Mouse (Mus musculus): ENCODE measurements around the gene Lhfpl3.

The Lhfpl3 gene

DNA sequence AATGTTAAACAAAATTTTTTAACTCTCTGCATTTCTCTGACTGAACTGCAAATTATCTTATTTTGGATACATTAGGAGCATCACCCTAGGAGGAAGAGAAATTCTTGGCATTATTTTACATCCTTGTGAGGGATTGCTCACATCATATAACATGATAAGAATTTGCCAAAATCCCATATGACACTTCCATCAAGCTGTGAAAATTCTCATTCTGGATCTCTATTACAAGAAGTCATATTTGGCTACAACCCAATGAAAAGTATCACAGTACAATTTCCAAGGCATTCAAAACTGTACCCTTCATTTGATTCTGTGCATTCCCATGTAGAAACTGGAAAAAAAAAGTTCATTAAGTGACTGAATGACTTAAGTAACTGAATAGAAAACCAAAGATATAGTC lies 180.3 kb downstream of the Lhfpl3 start:
- DNase-seq (ENCODE audit: low spot score), result no peak

DNA sequence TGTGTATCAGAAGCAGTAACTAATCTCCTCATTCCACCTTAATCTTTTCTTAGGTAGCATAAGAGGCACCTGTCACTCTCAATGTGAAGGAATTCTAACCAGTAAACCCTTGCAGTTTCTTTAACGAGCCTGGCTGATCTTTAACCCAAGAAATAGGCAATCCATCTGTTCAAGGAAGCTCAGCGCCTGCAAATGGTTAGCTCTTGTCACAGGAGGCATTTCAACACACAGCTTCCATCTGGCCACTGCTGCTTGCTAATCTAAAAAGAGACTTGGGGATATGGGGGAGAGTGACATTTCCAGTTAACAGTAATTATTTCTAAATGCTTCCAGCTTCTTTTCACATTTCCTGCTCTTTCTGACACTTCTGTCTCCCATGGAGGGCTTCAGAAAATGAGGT lies 182.9 kb downstream of the Lhfpl3 start:
- DNase-seq (ENCODE audit: low spot score), result no peak

DNA sequence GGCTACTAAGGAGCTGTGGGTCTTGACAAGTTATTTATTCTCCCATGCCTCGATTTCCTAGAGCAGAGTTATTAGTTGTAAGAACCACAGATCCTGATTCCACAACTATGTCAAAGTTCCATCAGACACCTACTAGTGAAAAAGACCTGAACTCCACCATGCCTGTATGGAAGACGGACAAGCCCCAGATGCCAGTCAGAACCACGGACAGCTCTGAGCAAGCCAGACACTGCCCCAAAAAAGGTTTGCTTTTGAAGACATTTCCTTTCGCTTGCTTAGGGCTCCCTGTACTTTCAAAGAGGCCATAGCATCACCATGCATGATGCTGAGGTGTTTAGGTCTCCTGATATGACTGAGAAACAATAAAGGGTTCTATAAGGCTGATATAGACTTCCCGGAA lies 197.4 kb downstream of the Lhfpl3 start:
- no peak for DNase-seq (ENCODE audit: low spot score)

DNA sequence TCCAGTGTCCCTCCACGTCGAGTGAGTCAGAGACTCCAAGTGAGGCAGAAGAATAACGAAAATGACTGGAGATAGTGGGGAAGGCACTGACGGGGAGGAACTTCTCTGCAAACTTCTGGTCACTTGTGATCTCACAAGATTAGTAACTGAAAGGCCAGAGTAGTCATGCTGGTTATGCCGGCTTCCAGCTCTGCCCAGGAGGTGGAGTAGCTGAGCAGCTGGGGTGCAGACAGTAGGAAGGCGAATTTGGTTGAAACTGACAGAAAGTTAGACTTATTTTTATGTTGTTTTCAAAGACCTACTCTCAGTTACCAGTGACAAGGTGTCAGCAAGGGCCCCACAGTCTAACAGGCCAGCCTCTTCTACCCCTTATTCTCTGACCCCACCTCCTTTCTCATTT lies 217.4 kb downstream of the Lhfpl3 start:
- DNase-seq (ENCODE audit: low spot score), result no peak

DNA sequence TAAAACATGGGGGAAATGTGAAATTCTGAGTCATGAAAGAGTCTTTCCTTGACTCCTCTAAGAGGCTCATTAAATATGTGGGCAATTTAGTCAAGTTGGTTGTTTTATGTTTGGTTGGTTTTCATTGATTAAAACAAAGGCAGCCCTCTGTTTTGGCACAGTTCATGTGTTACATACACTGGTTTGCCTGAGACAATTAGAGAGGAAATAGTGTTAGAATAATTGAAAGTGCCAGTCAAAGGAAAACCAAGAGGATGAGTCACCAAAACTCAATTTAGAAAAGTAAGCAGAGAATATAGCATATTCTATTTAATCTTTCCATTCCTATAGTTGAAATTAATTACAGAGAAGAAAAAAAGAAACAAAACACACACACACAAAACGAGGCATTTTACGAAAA lies 240.9 kb downstream of the Lhfpl3 start:
- DNase-seq (ENCODE audit: low spot score), result no peak

DNA sequence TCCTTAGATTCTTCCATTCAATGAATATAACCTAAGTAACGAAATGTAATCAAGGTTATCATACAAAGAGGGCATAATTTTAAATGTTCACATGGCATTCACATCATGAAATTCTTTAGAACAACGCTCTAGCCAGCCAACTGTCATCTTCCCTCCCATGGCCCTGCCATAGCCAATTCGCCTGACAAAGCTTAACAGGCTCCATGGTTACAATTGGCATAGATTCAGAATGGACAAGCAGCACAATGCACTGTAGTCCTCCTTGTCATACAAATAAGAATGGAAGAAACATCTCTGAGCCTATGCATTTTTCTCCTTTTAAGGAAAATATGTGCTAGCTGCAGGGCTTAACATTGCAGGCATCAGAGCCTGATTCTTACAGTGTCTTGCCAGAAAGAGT lies 254.0 kb downstream of the Lhfpl3 start:
- no peak for DNase-seq (ENCODE audit: low spot score)

DNA sequence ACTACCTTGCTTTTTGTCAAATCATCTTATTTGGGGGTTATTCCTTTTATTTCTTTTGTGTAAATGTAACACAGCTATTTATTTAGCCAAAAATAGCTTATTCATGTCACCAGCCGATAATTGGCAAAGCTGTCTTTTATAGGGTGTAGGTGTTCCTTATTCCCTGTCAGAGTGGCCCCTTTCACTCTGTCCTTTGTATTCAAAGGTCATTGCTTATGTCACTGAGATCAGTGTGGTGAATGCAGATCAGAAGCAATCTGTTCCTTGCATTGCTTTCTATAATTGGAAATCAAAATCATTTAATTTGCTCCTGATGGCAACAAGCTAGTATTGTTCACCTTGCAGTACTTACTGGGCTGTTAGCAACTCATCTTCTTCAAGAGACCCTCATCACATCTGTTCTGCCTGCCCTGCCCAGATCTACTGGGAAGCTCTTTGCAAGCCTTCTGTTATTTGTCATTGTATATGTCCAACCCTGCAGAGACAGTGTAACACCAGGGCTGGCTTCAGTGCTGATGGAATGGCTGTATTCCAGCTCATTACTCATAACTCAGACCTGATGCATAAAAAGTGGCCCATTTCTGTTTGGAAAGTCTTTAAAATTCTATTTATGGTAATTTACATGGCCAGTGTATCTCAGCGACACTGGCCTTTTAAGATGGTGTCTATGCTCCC lies 257.4 kb downstream of the Lhfpl3 start:
- DNase-seq (ENCODE audit: low spot score), result no peak

DNA sequence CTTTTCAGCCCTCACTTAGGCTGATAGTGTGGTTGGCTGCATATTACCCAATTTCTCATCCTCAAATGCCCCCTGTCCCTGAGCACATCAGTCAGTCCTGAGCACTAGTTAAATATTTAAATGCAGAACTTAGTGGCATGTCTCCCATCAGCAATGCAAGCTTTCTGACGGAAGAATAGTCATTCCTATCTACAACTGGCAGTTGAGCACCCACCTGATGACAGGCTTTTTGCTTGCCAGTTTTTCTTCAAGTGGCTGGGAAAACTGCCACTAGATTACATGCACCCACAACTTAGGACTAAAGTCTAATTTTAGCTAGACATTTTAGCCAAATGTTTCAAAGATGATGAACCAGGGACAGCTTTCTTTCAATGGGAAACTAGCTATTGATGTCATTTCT lies 260.3 kb downstream of the Lhfpl3 start:
- DNase-seq (ENCODE audit: low spot score), result no peak

DNA sequence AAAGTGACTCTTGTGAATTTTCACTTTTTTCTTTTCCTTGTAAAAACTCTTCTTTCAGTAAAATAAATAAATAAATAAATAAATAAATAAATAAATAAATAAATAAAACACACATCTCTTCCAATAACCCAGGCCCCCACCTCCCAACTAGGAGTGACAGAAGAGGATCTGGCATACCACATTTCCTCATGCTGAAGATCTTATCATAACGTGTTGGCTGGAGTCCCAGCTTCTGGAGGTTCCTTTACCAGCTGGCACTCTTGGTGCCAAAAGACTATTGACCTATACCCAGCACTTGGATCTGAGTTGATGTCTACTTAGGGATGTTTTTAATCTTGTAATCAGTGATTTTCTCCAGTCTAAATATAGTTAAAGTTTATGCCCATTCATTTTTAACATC lies 264.6 kb downstream of the Lhfpl3 start:
- DNase-seq (ENCODE audit: low spot score), result no peak

DNA sequence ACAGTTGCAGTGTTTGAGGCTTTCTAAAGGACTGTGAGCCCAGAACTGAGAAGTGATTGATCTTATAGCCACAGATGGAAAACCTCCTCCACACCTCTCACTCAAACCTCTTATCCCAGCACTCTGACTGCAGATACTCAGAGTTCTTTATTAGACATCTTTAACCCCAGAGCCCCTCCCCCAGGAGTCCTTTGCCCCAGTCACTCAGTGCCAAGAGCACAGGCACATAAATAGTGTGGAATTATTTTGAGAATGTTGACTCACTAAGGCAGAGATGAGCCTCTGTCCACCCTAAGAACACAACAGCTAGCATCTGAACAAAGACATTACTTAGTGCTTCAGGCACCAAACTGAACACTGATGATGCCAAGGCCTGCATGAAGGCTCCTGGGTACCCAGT lies 268.1 kb downstream of the Lhfpl3 start:
- no peak for DNase-seq (ENCODE audit: low spot score)

DNA sequence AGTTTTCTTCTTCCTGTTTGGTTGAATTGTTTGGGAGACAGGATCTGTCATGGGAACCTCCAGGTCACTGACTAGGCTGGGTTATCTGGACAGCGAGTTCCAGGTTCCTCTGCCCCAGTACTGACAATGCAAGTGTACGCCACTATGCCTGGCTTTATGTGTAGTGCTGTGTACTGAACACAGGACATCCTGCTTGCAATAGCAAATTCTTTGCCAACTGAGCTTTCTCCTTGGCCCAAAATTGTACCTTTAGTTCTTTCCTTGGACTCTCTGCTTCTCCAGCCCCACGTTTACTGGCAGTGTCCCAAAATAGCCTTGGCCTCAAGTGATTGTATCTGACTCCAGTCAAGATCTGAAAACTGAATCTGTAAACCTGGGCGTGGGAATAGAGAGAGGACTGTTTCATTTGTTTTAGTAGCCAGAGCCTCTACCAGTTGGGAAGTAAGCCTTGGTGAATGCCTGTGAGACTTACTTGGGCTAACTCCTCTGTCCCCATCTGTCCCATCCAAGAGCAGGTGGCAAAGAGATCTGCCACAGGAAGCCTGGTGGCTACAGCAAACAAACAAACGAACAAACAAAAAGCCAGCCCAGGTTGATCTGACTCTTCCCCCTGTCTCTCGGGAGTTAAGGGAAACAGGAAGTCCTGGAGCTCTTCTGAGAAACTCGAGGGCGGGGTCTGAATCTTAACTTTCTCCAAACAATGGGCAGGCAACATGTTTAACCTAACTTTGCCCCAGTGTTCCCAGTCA lies 269.9 kb downstream of the Lhfpl3 start:
- DNase-seq (ENCODE audit: low spot score), result no peak

DNA sequence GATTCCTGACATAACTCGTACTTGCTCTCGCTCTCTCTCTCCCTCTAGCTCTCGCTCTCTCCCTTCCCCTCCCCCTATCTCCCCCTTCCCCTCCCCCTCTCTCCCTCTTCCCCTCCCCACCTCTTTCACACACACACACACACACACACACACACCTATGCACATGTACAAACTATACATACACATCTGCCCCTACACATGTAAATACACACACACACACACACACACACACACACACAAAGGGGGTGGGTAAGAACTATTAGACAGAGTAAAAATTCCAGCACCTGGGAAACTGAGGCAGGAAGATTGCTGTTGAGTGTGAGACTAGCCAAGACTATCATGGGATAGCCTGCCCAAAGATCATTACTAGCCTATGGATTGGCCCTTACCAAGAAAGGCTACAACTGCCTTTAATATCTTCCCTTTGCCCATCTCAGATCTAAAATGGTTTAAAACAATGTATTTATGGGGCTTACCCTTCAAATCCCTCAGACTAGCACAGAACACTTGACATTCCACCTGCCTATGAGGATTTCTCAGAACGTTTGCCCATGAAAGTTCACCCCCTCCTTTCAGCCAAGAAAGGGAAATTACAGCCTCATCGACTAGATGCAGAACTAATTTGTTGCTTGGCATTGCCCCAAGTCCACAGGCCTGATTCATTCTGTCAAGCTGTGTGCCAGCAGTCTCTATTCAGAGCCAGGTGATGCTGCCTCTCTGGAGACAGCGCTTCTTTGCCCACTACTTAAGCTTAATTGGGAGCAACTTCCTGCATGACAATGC lies 289.3 kb downstream of the Lhfpl3 start:
- DNase-seq (ENCODE audit: low spot score), result peak; percentile 11

DNA sequence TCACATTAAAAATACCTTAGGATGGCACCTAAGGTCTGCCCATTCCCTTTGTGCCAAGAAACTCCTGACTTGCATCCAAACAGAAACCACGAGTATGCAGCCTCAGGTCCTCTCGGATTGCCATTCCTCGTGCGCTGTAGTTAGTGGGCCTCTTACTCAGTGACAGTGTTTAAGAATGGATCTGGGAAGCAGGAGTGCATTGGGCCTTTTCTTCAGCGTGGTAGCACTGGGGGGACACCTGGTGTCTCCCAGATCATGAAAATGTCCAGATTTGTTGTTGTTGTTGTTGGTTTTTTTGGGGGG lies 289.8 kb downstream of the Lhfpl3 start:
- DNase-seq (ENCODE audit: low spot score), result no peak

DNA sequence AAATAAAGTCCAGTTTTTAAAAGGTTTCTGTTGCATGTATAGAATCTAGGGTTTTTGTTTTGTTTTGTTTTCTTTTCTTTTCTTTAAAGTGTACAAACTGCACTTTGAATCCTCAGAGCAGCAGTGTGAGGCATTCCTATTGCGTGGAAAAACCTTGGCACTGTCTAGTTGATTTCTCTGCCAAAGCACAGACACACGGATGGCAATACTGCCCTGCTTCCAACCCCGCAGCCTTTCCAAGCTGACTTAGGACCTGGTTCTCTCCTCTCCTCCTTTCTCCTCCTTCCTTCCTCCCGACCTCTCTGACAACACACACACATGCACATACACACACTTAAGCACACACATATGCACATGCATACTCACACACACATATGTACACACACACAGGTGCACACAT lies 294.6 kb downstream of the Lhfpl3 start:
- DNase-seq (ENCODE audit: low spot score), result no peak

DNA sequence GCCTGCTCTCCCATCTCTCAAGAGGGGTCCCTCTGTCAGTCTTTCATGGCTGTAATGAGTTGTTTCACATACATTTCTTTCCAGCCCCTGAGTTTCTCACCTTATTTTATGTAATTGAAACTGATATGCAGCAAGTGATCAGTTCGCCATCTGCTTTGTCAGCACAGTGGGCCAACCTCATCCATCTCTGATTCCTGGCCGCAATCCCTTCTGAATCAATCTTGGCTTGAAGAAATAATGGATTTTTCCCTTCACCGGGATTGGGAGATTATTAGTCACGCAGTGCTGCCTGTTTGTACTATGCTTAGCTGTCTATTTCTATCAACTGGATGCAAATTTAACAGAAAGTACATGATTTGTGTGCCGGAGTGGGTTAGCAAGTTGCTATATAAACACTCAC lies 297.0 kb downstream of the Lhfpl3 start:
- DNase-seq (ENCODE audit: low spot score), result no peak

DNA sequence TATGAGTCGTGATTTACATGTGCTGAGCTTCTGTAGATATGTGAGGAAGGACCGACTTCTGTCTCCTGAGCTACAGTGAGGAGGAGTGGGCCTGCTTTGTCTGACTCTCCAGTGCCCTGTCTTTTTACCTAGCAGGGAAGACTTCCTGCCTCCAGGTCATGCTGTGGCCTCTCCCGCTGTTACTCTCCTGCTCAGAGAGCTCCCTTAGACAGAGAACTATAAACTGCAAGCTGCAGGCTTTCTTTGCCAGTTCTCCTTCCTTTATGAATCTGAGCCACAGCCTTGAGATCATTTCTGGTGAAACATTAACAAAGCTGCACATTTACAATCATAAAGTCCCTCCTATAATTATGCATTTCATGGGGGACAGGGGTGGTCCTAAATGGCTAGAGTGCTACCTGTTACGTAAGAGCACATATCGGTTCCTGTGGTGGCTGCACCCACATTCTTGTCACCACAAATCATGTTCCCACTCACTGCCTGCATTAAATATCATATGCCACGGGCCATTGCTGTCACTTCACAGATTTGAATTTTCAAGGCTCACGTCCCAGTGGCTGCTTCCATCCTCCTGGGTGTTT lies 303.3 kb downstream of the Lhfpl3 start:
- no peak for DNase-seq (ENCODE audit: low spot score)

DNA sequence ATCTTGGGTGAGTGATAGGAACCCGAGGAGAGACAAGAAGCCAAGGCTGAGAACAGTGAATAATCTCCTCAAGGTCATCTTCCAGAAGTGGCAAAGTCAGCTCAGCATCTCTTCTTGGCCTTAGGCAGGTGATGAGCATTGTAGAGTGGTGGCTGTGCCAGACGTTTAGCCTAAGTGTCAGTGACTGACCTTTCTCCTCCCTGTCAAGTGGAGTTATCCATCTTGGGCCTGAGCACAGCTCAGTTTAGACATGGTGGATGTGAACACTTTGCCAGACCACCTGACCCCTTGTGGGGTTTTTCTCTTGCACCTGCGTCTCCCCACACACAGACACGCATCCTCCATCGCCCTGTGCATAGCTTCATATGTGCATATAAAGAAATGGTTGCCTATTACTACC lies 305.6 kb downstream of the Lhfpl3 start:
- no peak for DNase-seq (ENCODE audit: low spot score)

DNA sequence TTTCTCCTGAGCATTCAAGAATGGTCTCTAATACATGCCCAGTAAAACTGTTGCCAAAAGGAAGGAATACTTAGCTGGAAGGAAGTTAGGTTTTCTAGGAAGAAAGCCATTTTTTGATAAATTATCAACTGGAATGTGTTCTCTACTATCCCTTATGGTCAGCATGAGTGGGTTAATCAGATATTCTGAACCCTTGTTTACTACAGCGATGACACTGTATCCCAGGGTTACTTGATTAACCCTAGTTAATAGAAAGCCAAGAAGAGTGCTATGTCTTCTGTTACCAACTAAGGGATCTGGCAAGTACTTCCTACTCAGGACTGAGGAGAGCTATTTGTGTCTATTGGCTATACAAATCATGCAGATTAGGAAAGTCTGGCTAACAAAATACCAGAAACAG lies 349.0 kb downstream of the Lhfpl3 start:
- no peak for DNase-seq (ENCODE audit: low spot score)

DNA sequence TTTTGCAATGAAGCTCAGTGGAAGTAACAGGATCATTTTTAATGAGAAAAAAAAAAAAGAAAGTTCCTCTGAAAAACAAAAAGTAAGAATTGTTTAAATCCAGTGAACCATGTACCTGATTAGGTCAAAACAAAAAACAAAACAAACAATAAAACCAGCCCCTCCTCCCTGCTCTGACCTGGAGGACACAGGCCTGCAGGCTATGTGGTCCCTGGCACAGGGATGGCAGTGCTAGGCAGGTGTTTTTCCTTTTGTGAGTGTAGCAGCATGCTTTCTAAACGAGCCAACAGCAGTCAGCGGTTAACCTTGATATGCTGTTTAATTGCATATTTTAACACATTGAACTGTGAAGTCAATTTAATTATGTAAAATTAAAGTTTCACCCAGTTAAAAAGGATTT lies 360.7 kb downstream of the Lhfpl3 start:
- DNase-seq (ENCODE audit: low spot score), result no peak

DNA sequence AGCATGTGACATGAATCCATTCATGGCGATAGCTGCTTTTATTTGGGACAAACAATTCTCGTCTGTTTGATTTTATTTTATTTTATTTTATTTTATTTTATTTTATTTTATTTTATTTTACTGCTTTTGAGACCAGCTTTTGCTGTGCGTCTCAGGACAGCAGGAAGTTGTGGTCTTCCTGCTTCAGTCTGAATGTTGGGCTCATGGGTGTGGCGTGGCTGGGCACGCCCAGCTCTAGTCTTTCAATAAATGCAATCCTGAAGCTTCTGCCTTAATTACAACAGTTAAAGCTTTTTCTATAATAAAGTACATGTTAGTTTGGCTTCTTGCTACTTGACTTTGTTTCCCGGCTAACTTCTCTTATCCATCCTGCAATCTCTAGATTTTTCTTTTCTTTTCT lies 365.4 kb downstream of the Lhfpl3 start:
- no peak for DNase-seq (ENCODE audit: low spot score)

DNA sequence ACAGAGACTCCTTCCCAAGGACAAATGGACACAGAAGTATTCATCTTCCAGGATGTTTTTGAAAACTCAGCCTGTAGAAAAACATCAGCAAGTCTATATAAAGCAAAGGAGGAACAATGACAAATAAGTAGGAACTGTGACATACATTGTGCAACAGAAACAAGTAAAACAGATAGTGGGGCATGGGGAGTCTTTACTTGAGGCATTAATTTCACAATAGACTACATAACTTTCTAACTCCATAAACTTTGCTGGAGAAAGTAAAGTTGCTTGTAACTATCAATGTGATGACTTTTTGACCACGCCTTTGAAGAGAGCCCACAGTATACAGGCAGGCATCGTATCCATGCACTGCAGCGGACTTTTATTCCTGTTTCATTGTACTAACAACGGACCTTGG lies 368.4 kb downstream of the Lhfpl3 start:
- no peak for DNase-seq (ENCODE audit: low spot score)

DNA sequence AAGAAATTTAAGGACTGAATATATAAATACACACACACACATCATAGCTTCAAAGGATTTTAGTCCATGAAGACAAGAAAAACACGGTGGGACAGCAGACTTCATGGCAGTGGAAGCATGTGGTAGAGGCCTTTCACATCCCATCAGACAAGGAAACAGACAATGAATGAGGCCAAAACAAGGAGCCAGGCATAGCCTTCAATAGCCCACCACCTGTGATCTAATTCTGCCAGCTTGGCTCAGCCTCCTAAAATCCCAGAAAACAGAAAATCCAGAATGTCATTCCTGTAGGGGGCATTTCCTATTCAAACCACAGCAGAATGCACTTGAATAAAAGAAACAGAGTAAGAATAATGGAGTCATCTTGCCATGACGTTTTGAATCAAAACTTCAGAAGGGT lies 381.0 kb downstream of the Lhfpl3 start:
- no peak for DNase-seq (ENCODE audit: low spot score)
